Mouse (Mus musculus) limb, embryonic 13.5 days (tissue): ENCODE data around the gene Agfg2. TPM values are rescaled to one million over a fixed set of nuclear protein-coding genes. Genes with fewer than 3 reads are reported as not detected.
A peak's percentile ranks its signal among the peaks of the same experiment; 100 is the strongest.

Experiments
- ATAC-seq: fragments of 200-750 bp; cut with Nextera tagmentation; 2 replicates; pipeline ENCODE4 v1.8.0; 2017; ENCODE audit warnings: low read depth, moderate number of reproducible peaks, moderate TSS enrichment; ENCODE audit not compliant: low FRiP score
- H3K27ac ChIP-seq: fragments of 300-500 bp; sonication (generic); 2 replicates; pipeline ENCODE4 v1.5.1; 2015; ENCODE audit warnings: inconsistent platforms, mild to moderate bottlenecking, moderate library complexity
- H3K27me3 ChIP-seq: fragments of 300-500 bp; sonication (generic); 2 replicates; pipeline ENCODE4 v1.6.1; 2015; ENCODE audit warnings: mild to moderate bottlenecking, inconsistent platforms
- H3K36me3 ChIP-seq: fragments of 300-500 bp; sonication (generic); 2 replicates; pipeline ENCODE4 v1.6.1; 2015; ENCODE audit warnings: inconsistent platforms, mild to moderate bottlenecking, moderate library complexity
- H3K4me1 ChIP-seq: fragments of 300-500 bp; sonication (generic); 2 replicates; pipeline ENCODE4 v1.6.1; 2015; ENCODE audit warnings: inconsistent platforms
- H3K4me2 ChIP-seq: fragments of 300-500 bp; sonication (generic); replicated peaks from 2 replicates; pipeline ENCODE4 v1.6.1; 2015; ENCODE audit warnings: inconsistent platforms, mild to moderate bottlenecking, moderate library complexity
- H3K4me3 ChIP-seq: fragments of 300-500 bp; sonication (generic); 2 replicates; pipeline ENCODE4 v1.5.1; 2015; ENCODE audit warnings: moderate library complexity, mild to moderate bottlenecking, inconsistent platforms
- H3K9ac ChIP-seq: fragments of 300-500 bp; sonication (generic); 2 replicates; pipeline ENCODE4 v1.6.1; 2015; ENCODE audit warnings: mild to moderate bottlenecking, inconsistent platforms
- H3K9me3 ChIP-seq: fragments of 300-500 bp; sonication (generic); 2 replicates; pipeline ENCODE4 v1.6.1; 2016; ENCODE audit warnings: inconsistent platforms
- WGBS: fragments of 180-500 bp; shearing (Covaris S2); methylation state at CpG from one replicate; pipeline ENCODE4 v1.1.7; 2015; 5-methylcytosine and 5-hydroxymethylcytosine counted together
- polyA plus RNA-seq: library from polyadenylated mRNA; unstranded; fragments of >200 nt; fragmentation: Nextera tagmentation; extraction: Ambion mirVana; gene quantifications from 2 replicates; pipeline ENCODE4 v1.2.1, GENCODE M21; 2015

Gene Agfg2
- polyA plus RNA-seq, 1 experiment from 2014 or later, result 19.4 TPM

DNA sequence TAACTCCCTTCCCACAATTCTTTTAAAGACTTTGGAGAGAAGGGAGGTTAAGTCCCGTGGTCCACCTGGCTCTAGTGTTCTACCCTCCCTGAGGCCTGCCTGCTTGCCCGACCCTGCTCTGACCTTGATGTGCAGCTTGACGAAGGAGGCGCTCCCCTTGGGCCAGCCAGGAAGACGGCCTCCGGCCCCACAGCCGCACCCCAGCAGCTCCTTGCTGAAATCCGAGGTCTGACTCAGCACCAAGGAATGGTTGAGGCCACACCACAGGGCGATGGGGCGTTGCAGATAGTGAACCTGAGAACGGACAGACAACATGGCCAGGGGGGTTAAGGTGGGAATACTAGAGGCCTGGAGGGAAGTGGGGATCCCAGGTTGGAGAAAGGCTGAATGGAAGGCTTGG is 71.0 kb downstream of the Agfg2 start, which contains the start of gene Pcolce:
Gene Pcolce (minus strand): TSS at position 235 of the 400 bp plus-strand sequence.
- H3K9ac ChIP-seq, result peak within 1 kb of the TSS; percentile 26; the same call in 1 of the 2 replicates
- peaks cover 53% of the 10 kb centered on the region for H3K4me1 ChIP-seq
- H3K4me3 ChIP-seq, result no peak within 1 kb of the TSS
- no peak within 1 kb of the TSS for H3K4me2 ChIP-seq
- 47% methylated on average over 11 of the region's 11 CpGs for WGBS
- H3K36me3 ChIP-seq, result no peaks in the 10 kb centered on the region
- H3K27ac ChIP-seq, result peak within 1 kb of the TSS; percentile 99
- H3K9me3 ChIP-seq, result no peaks in the 10 kb centered on the region
- no peak for ATAC-seq
- no peaks in the 10 kb centered on the region for H3K27me3 ChIP-seq

DNA sequence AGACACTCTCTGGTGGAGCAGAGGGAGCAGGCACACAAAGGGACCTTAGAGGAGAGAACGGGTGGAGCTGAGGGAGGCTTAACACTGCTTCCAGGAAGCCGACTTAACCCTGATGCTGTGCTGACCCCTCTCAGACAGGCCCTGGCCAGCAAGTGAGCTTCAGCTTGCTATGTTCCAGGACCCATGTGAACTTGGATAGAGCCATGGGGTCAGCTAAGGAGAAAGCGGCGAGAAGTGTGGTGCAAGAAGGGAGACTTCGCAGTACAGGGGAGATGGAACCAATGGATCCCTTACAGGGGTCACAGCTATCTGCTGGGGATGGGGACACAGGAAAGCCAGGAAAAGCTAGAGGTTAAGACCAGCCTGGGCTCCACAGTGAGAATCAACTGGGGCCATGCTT is 71.5 kb downstream of the Agfg2 start:
- no peak overlapping the region for H3K4me2 ChIP-seq
- peaks cover 58% of the 10 kb centered on the region for H3K4me1 ChIP-seq
- no peak for ATAC-seq
- H3K36me3 ChIP-seq, result no peaks in the 10 kb centered on the region
- 71% methylated on average over 5 of the region's 5 CpGs for WGBS
- no peaks in the 10 kb centered on the region for H3K9me3 ChIP-seq
- no peak overlapping the region for H3K4me3 ChIP-seq
- H3K27me3 ChIP-seq, result no peaks in the 10 kb centered on the region
- H3K9ac ChIP-seq, result peak overlapping the region; percentile 26; the same call in 1 of the 2 replicates
- H3K27ac ChIP-seq, result peak overlapping the region; percentile 99

DNA sequence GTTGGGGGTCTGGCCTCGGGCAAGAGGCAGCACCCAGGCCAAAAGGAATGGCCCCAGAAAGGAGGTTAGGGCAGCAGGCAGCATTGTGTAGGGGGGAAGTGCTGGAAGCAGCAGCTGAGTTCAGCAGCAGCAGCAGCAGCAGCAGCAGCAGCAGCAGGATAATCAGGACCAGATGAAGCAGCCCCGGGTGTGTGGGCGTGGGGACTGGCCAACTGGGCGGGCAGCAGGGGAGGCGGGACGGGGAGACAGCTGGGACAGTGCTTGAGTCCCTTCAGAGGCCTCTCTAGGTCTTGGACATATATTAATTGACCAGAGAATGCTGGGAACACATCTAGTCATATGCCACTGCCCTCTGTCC is 73.3 kb downstream of the Agfg2 start:
- ATAC-seq, result peak; percentile 62
- Histone ChIP-seq H3K4me2 (peak overlapping the region; percentile 76), H3K9me3 (no peaks in the 10 kb centered on the region), H3K4me3 (peak overlapping the region; percentile 48), H3K27ac (peak overlapping the region; percentile 99), H3K9ac (peak overlapping the region; percentile 67), H3K27me3 (no peaks in the 10 kb centered on the region), H3K36me3 (peaks cover 17% of the 10 kb centered on the region), H3K4me1 (peaks cover 63% of the 10 kb centered on the region)
- 2% methylated on average over 6 of the region's 6 CpGs for WGBS

DNA sequence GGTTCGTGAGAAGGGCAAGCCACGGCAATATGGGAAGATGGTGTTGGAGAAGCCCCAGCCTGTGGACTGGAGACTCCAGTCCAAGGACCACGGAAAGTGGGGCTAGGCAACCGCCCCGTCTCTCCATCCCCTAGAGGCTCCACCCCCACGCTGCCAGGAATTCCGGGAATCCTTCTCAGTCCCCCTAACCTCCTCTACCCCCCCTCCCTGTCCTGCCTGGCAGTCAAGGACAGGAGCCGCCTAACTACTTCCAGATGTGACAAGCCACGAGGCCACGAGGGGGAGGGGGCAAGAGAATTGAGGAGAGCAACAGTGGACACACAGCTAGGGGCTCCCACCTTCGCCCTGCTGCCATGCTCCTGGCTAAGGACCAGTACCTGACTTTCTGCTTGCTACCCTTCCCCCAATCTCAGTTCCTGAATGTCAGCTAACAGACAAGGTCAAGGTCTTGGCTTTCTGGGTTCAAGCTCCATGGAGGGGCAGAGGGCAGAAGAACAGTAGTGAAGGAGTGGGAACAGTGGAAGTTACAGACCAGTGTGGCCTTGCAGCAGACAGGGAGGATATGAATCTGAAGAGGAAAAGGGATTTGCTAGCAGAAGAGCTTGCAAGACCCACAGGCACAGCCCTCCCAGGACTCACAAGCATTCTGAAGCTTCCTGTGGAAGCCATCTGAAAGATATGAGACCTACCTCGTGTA is 73.8 kb downstream of the Agfg2 start:
- WGBS, result 1% methylated on average over 12 of the region's 12 CpGs
- Histone ChIP-seq H3K9ac (peak overlapping the region; percentile 67), H3K27me3 (no peaks in the 10 kb centered on the region), H3K36me3 (peaks cover 22% of the 10 kb centered on the region), H3K4me2 (peak overlapping the region; percentile 76), H3K4me1 (peaks cover 63% of the 10 kb centered on the region), H3K27ac (peak overlapping the region; percentile 99), H3K9me3 (no peaks in the 10 kb centered on the region), H3K4me3 (peak overlapping the region; percentile 48)
- ATAC-seq, result peak; percentile 60

DNA sequence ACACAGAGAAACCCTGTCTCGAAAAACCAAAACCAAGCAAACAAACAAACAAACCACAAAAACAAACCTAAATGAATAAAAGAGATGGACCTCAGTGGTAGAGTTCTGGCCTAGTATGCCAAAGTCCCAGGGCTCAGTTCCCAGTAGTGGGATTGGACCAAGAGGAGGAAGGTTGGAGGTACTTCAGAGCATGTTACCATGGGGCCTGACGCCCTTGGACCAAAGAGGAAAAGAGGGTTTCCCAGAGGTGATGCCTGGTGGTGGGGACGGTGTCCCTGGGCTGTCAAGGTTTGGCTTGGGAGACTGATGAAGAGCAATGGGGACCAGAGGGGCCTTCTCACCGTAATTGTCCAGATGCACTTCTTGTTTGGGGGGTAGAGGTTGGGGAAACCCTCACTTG is 74.5 kb downstream of the Agfg2 start:
- Histone ChIP-seq H3K27ac (peak overlapping the region; percentile 99), H3K9ac (peak overlapping the region; percentile 67), H3K27me3 (no peaks in the 10 kb centered on the region), H3K36me3 (peaks cover 29% of the 10 kb centered on the region), H3K4me3 (peak overlapping the region; percentile 48), H3K4me2 (peak overlapping the region; percentile 76), H3K9me3 (no peaks in the 10 kb centered on the region), H3K4me1 (peaks cover 63% of the 10 kb centered on the region)
- no peak for ATAC-seq
- 33% methylated on average over 4 of the region's 4 CpGs for WGBS

DNA sequence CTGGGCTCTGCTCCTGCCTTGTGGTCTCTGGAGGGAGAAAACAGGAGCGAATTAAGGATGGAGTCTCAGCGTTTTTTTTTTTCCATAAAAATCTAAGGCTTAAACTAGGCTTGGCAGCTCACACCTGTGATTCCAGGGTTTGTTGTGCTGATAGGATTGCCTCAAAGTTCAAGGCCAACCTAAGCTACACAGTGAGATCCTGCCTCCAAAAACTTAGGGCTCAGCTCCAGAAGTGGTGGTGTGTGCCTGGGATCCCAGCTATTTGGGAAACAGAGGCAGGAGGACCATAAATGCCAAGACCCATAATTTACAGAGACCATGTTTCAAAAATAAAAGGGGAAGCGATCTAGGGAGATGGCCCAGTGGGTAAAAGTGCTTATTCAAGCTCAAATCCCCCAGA is 75.2 kb downstream of the Agfg2 start:
- H3K36me3 ChIP-seq, result peaks cover 35% of the 10 kb centered on the region
- no peaks in the 10 kb centered on the region for H3K9me3 ChIP-seq
- no peak for ATAC-seq
- WGBS, result 39% methylated on average over 3 of the region's 3 CpGs
- H3K4me3 ChIP-seq, result peak overlapping the region; percentile 48
- no peaks in the 10 kb centered on the region for H3K27me3 ChIP-seq
- H3K4me2 ChIP-seq, result peak overlapping the region; percentile 76
- H3K9ac ChIP-seq, result peak overlapping the region; percentile 67
- peaks cover 63% of the 10 kb centered on the region for H3K4me1 ChIP-seq
- H3K27ac ChIP-seq, result peak overlapping the region; percentile 99; the same call in 1 of the 2 replicates

DNA sequence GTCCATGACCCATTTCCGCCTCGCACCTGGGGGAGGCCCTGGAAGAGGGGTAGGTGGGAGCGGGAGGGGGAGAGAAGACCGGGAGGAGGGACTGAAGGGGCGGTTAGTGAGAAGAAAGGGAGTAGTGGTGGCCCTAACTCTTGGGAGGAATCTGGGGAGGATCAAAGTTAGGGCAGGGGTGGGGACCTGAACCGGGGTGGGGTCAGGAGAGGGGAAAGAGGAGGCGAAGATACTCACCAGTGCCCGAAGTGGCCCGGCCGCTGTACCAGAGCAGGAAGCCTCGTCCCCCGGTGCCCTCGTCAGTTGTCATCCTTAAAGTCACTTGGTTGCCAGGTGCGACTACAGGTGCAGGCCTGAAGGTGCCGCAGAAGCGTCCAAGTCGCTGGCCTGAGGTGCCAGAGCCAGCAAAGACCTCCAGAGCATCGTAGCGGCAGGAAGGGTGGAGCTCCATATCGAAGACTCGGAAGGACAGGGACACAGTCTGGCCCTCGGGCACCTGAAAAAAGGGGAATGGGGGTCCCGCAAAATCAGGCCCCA is 75.8 kb downstream of the Agfg2 start:
- Histone ChIP-seq H3K9me3 (no peaks in the 10 kb centered on the region), H3K27me3 (no peaks in the 10 kb centered on the region), H3K9ac (peak overlapping the region; percentile 67), H3K4me3 (peak overlapping the region; percentile 48), H3K4me1 (peaks cover 61% of the 10 kb centered on the region), H3K36me3 (peaks cover 37% of the 10 kb centered on the region), H3K4me2 (peak overlapping the region; percentile 76), H3K27ac (0 out of 2 replicates have a peak overlapping the region, but pooled peaks have one; percentile 28)
- ATAC-seq, result no peak
- 13% methylated on average over 23 of the region's 23 CpGs for WGBS

DNA sequence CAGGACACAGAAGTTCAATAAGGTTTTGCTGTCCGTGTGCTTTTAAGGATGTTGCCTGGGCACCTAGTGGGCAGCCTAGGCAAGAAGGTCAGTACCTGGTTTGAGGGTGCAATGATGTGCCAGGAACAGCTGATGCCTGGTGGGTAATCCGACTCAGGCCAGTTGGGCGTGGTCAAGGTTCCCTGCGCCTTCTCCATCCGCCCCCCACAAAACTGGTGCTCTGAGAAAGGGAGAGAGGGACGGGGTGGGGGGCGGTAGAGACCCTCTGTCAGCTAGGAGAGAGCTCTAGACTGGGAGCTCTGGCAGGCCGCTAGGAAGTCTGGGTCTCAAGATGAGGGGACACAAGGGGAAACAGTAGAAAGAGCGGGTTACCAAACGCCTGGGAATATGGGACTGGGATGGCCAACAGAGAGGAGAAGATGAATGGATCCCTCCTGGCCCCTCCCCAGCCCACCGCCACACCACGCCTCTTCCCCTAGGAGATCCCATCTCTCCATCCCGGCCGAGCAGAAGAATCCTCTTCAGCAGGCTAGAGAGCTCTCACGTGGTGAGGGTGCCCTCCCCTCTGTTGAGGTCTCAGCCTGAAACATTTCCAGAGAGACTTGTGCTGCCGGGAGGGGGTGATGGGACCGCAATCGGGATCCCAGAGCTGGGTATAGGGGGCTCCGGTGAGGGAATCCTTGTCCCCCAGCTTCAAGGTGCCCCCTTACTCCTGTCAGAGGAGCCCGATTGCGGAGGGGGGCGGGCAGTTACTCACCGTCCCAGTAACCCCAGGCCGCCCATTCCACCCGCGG is 76.5 kb downstream of the Agfg2 start:
- no peak overlapping the region for H3K27ac ChIP-seq
- H3K4me1 ChIP-seq, result peaks cover 59% of the 10 kb centered on the region
- no peaks in the 10 kb centered on the region for H3K27me3 ChIP-seq
- peak overlapping the region; percentile 67 for H3K9ac ChIP-seq
- H3K9me3 ChIP-seq, result no peaks in the 10 kb centered on the region
- no peak for ATAC-seq
- peak overlapping the region; percentile 76 for H3K4me2 ChIP-seq
- H3K36me3 ChIP-seq, result peaks cover 37% of the 10 kb centered on the region
- 23% methylated on average over 26 of the region's 26 CpGs for WGBS
- peak overlapping the region; percentile 48 for H3K4me3 ChIP-seq

DNA sequence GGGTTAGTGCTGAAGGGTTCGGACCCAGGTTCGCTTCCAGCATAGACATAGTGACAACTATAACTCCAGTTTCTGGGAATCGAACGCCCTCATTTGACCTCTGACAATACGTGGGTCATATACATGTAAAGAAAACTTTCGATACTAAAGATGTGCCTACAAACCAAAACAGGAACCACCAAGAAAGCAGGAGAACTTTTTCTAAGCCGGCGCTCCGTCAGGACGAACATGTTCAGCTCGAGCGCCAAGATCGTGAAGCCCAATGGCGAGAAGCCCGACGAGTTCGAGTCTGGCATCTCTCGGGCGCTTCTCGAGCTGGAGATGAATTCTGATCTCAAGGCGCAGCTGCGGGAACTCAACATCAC is 83.2 kb downstream of the Agfg2 start:
- Histone ChIP-seq H3K4me1 (peaks cover 31% of the 10 kb centered on the region), H3K4me3 (peak overlapping the region; percentile 76), H3K4me2 (peak overlapping the region; percentile 96), H3K9ac (peak overlapping the region; percentile 69), H3K36me3 (peaks cover 38% of the 10 kb centered on the region), H3K27me3 (no peaks in the 10 kb centered on the region), H3K9me3 (no peaks in the 10 kb centered on the region), H3K27ac (peak overlapping the region; percentile 63)
- WGBS, result under 1% methylated on average over 22 of the region's 22 CpGs
- ATAC-seq, result no peak

DNA sequence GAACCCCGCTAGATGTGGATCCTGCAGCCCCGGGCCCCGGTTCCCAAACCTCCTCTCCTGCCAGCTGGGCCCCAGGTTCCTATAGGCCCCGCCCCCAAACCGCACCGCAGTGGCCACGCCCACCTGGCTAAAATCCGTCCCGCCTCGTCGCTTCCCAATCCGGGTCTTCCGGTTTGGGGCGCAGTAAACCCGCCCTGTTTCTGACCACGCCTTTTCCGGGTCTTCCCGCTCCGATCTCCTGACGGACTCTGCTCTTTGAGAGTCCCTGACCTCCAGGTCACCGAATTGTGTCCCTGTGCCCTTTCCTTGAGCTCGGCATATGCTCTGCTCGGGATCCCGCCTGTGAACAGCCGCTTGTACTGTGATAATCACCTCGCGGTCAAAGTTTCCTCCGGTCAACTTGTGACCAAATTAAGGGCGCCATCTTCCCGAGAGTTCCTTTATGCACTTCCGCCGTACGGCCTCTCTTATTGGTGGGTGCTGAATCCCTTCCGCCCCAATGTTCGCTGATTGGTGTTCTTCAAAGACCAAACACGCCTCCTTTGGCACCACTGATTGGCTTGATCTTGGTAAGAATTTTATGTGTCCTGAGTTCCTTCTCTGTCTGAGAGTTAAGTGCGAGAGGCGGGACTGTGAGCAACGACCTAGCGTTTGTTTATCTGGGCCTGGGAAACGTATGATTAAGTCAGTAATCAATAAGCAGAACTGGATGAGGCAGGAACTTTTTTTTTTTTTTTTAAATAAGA is 83.7 kb downstream of the Agfg2 start, which contains the start of gene Mospd3:
Gene Mospd3 (minus strand): TSS at position 440 of the 746 bp plus-strand sequence.
- no peaks in the 10 kb centered on the region for H3K27me3 ChIP-seq
- H3K9ac ChIP-seq, result peak within 1 kb of the TSS; percentile 87
- peaks cover 32% of the 10 kb centered on the region for H3K36me3 ChIP-seq
- H3K27ac ChIP-seq, result peak within 1 kb of the TSS; percentile 80
- H3K4me2 ChIP-seq, result peak within 1 kb of the TSS; percentile 96
- under 1% methylated on average over 41 of the region's 41 CpGs for WGBS
- ATAC-seq, result peak; percentile 96
- peak within 1 kb of the TSS; percentile 76 for H3K4me3 ChIP-seq
- no peaks in the 10 kb centered on the region for H3K9me3 ChIP-seq
- peaks cover 31% of the 10 kb centered on the region for H3K4me1 ChIP-seq
